Mouse (Mus musculus) neural tube, embryonic 13.5 days (tissue): ENCODE results near the gene Kcnma1. TPM values are rescaled to one million over a fixed set of nuclear protein-coding genes. Genes with fewer than 3 reads are reported as not detected.

Experiments
- ATAC-seq: fragments of 200-750 bp; cut with Nextera tagmentation; 2 replicates; pipeline ENCODE4 v1.8.0; 2017; ENCODE audit warnings: low read depth, mild to moderate bottlenecking, moderate TSS enrichment, moderate library complexity
- H3K27ac ChIP-seq: fragments of 300-500 bp; sonication (generic); replicated peaks from 2 replicates; pipeline ENCODE4 v1.5.1; 2015; ENCODE audit warnings: moderate library complexity, mild to moderate bottlenecking, inconsistent platforms
- H3K27me3 ChIP-seq: fragments of 300-500 bp; sonication (generic); 2 replicates; pipeline ENCODE4 v1.6.1; 2015; ENCODE audit warnings: mild to moderate bottlenecking, inconsistent platforms
- H3K36me3 ChIP-seq: fragments of 300-500 bp; sonication (generic); 2 replicates; pipeline ENCODE4 v1.6.1; 2015; ENCODE audit warnings: mild to moderate bottlenecking, inconsistent platforms
- H3K4me1 ChIP-seq: fragments of 300-500 bp; sonication (generic); replicated peaks from 2 replicates; pipeline ENCODE4 v1.6.1; 2015; ENCODE audit warnings: inconsistent platforms
- H3K4me2 ChIP-seq: fragments of 300-500 bp; sonication (generic); 2 replicates; pipeline ENCODE4 v1.6.1; 2015; ENCODE audit warnings: inconsistent platforms, mild to moderate bottlenecking, moderate library complexity
- H3K4me3 ChIP-seq: fragments of 300-500 bp; sonication (generic); 2 replicates; pipeline ENCODE4 v1.5.1; 2015; ENCODE audit warnings: mild to moderate bottlenecking, inconsistent platforms
- H3K9ac ChIP-seq: fragments of 300-500 bp; sonication (generic); 2 replicates; pipeline ENCODE4 v1.6.1; 2015; ENCODE audit warnings: moderate library complexity, mild to moderate bottlenecking, inconsistent platforms
- H3K9me3 ChIP-seq: fragments of 300-500 bp; sonication (generic); 2 replicates; pipeline ENCODE4 v1.6.1; 2016; ENCODE audit warnings: inconsistent platforms
- WGBS: fragments of 180-500 bp; shearing (Covaris S2); methylation state at CpG from one replicate; pipeline ENCODE4 v1.1.7; 2015; 5-methylcytosine and 5-hydroxymethylcytosine counted together
- polyA plus RNA-seq: library from polyadenylated mRNA; unstranded; fragments of >200 nt; fragmentation: Nextera tagmentation; extraction: Ambion mirVana; gene quantifications from 2 replicates; pipeline ENCODE4 v1.2.1, GENCODE M21; 2015

Kcnma1 gene
- polyA plus RNA-seq, 1 experiment from 2014 or later = 13.1 TPM

DNA sequence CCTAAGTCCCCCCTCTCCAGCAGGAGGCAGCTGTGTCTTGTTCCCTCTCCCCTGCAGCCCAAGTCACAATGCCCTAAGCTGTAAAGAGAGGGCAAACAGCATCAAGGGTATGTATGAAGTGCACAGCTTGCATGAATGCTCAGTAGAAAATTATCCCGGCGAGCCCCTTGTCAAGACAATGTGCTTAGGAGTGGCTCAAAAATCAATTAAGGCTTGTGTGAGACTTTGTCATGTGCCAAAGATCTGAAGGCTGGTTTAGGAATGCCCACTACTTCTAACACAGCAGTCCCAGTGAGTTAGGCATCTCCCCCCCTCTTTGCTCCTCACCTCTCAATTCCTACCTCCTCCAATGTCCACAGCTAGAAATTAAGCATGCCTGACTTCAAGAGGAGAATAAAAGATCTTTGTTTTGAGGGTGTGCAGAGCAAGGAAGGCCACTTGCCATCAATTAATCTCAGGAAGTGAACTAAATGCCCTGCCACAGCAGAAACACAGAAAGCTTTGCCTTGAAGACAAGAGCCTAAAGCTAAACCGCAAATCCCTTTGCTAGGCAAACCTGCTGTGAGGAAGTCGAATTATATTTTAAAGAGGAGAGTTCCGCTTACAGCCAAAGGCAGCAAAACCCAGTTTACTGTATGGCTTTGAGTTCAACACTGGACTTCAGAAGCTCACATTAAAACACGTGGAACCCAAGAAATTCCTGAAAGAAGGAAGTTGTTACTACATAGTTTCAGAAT lies 635.8 kb downstream of the Kcnma1 start:
- Histone ChIP-seq H3K36me3 (no peaks in the 10 kb centered on the region), H3K9me3 (no peaks in the 10 kb centered on the region), H3K4me2 (no peak overlapping the region), H3K27ac (no peak overlapping the region), H3K4me1 (peaks cover 14% of the 10 kb centered on the region), H3K27me3 (0 out of 2 replicates have a peak, but pooled peaks cover 6% of the 10 kb centered on the region), H3K4me3 (no peak overlapping the region), H3K9ac (no peak overlapping the region)
- ATAC-seq = 0 out of 2 replicates have a peak, but pooled peaks have one; percentile 27
- 18% methylated on average over 6 of the region's 6 CpGs for WGBS

GRCm38 (mm10) chr14:23372021-23372420 lies 642.3 kb downstream of the Kcnma1 start:
- H3K27me3 ChIP-seq = 0 out of 2 replicates have a peak, but pooled peaks cover 5% of the 10 kb centered on the region
- H3K27ac ChIP-seq = peak overlapping the region; percentile 38; the same call in 1 of the 2 replicates
- H3K9me3 ChIP-seq = no peaks in the 10 kb centered on the region
- no peaks in the 10 kb centered on the region for H3K36me3 ChIP-seq
- ATAC-seq = no peak
- 46% methylated on average over 3 of the region's 3 CpGs for WGBS
- H3K4me1 ChIP-seq = peaks cover 5% of the 10 kb centered on the region; the same call in 1 of the 2 replicates
- H3K4me3 ChIP-seq = no peak overlapping the region
- no peak overlapping the region for H3K4me2 ChIP-seq
- H3K9ac ChIP-seq = no peak overlapping the region

DNA sequence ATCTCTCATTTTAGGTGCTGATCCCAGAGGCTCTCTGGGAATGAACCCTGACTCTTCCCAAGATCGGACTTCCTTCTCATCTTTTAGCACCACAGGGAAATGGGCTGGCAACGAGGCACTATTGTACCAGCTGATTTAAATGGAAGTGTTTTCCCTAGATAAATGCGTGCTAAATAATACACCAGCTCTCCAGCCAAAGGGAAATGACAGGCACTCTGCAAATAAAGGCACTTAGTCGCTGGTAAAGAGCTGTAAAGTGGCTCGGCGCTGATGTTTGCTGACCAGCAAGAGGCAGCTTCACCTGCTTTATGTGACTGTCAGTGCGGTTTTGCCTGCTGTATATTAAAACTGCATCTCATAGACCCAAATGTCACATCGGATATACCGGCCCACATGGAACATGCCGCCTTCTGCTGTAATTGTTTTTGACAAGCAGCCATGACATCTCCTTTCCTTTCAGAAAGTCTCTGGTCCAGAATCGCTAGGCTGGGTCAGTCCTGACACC lies 653.7 kb downstream of the Kcnma1 start:
- peaks cover 10% of the 10 kb centered on the region; the same call in 1 of the 2 replicates for H3K27me3 ChIP-seq
- peaks cover 33% of the 10 kb centered on the region for H3K4me1 ChIP-seq
- no peak for ATAC-seq
- H3K9me3 ChIP-seq = no peaks in the 10 kb centered on the region
- H3K27ac ChIP-seq = 0 out of 2 replicates have a peak overlapping the region, but pooled peaks have one; percentile 10
- H3K4me3 ChIP-seq = no peak overlapping the region
- H3K4me2 ChIP-seq = no peak overlapping the region
- WGBS = 48% methylated on average over 11 of the region's 11 CpGs
- no peak overlapping the region for H3K9ac ChIP-seq
- H3K36me3 ChIP-seq = no peaks in the 10 kb centered on the region

DNA sequence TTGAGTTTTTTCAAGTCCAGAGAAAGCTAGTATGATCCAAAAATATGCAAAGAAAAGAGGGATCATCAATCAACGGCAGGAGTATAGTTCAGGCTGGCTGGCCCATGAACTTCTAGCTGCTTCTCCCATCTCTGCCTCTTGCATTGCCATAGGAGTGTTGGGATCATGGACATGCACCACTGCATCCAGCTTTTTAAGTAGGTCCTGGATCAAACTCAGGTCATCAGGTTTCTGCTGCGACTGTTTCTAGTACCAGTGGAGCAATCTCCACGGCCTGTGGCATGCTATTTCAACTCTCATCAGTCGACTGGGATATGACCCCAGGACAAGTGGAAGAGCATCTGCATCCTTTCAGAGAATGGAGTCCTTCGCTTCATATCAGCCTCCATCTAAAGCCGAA lies 655.5 kb downstream of the Kcnma1 start:
- no peak for ATAC-seq
- H3K4me3 ChIP-seq = no peak overlapping the region
- peaks cover 10% of the 10 kb centered on the region; the same call in 1 of the 2 replicates for H3K27me3 ChIP-seq
- H3K4me1 ChIP-seq = peaks cover 25% of the 10 kb centered on the region
- H3K9ac ChIP-seq = no peak overlapping the region
- H3K4me2 ChIP-seq = no peak overlapping the region
- 94% methylated on average over 6 of the region's 6 CpGs for WGBS
- no peaks in the 10 kb centered on the region for H3K9me3 ChIP-seq
- H3K36me3 ChIP-seq = no peaks in the 10 kb centered on the region
- H3K27ac ChIP-seq = no peak overlapping the region

- no peaks in the 10 kb centered on the region for H3K36me3 ChIP-seq
- H3K27me3 ChIP-seq = peaks cover 10% of the 10 kb centered on the region; the same call in 1 of the 2 replicates
- ATAC-seq = no peak
- H3K9ac ChIP-seq = no peak overlapping the region
- H3K4me2 ChIP-seq = no peak overlapping the region
- H3K4me3 ChIP-seq = no peak overlapping the region
- peaks cover 14% of the 10 kb centered on the region for H3K4me1 ChIP-seq
- no peak overlapping the region for H3K27ac ChIP-seq
- 77% methylated on average over 8 of the region's 8 CpGs for WGBS
- no peaks in the 10 kb centered on the region for H3K9me3 ChIP-seq
Measured at GRCm38 (mm10) chr14:23357529-23358278, 656.6 kb downstream of the Kcnma1 start.

GRCm38 (mm10) chr14:23326786-23327185 lies 687.5 kb downstream of the Kcnma1 start:
- no peak for ATAC-seq
- Histone ChIP-seq H3K27ac (no peak overlapping the region), H3K9me3 (no peaks in the 10 kb centered on the region), H3K4me2 (no peak overlapping the region), H3K4me3 (no peak overlapping the region), H3K4me1 (no peaks in the 10 kb centered on the region), H3K36me3 (no peaks in the 10 kb centered on the region), H3K27me3 (no peaks in the 10 kb centered on the region), H3K9ac (no peak overlapping the region)
- WGBS = 78% methylated on average over 3 of the region's 3 CpGs

DNA sequence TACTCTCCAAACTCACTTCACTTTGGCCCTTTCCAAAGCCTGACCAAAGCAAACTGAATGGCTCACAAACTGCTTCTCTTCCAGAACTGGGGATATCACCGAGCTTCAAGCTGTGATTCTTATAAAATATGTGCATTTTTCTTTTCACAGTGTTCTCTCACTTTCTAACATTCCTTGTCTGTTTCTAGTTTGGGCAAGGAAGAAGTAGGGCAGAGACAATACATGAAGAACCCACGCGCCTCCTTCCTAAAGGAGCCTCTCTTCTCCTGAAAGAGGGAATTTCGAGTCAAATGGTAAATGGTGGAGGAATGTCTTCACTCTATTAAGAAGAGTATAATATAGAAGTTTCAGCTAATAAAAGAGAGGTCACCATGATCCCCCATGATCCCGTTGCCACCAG lies 709.0 kb downstream of the Kcnma1 start:
- H3K4me1 ChIP-seq = peaks cover 16% of the 10 kb centered on the region
- no peak overlapping the region for H3K4me2 ChIP-seq
- no peaks in the 10 kb centered on the region for H3K36me3 ChIP-seq
- 87% methylated on average over 5 of the region's 5 CpGs for WGBS
- H3K4me3 ChIP-seq = no peak overlapping the region
- no peak overlapping the region for H3K9ac ChIP-seq
- H3K27ac ChIP-seq = no peak overlapping the region
- no peaks in the 10 kb centered on the region for H3K27me3 ChIP-seq
- ATAC-seq = no peak
- H3K9me3 ChIP-seq = no peaks in the 10 kb centered on the region

- no peak overlapping the region for H3K4me2 ChIP-seq
- H3K9ac ChIP-seq = no peak overlapping the region
- H3K27ac ChIP-seq = no peak overlapping the region
- ATAC-seq = no peak
- H3K36me3 ChIP-seq = no peaks in the 10 kb centered on the region
- H3K27me3 ChIP-seq = no peaks in the 10 kb centered on the region
- 87% methylated on average over 2 of the region's 2 CpGs for WGBS
- no peak overlapping the region for H3K4me3 ChIP-seq
- peaks cover 8% of the 10 kb centered on the region; the same call in 1 of the 2 replicates for H3K4me1 ChIP-seq
- H3K9me3 ChIP-seq = no peaks in the 10 kb centered on the region
Measured at GRCm38 (mm10) chr14:23300443-23300842, 713.8 kb downstream of the Kcnma1 start.

- WGBS = 84% methylated on average over 2 of the region's 2 CpGs
Measured at GRCm38 (mm10) chr14:23290634-23291033, 723.7 kb downstream of the Kcnma1 start.

DNA sequence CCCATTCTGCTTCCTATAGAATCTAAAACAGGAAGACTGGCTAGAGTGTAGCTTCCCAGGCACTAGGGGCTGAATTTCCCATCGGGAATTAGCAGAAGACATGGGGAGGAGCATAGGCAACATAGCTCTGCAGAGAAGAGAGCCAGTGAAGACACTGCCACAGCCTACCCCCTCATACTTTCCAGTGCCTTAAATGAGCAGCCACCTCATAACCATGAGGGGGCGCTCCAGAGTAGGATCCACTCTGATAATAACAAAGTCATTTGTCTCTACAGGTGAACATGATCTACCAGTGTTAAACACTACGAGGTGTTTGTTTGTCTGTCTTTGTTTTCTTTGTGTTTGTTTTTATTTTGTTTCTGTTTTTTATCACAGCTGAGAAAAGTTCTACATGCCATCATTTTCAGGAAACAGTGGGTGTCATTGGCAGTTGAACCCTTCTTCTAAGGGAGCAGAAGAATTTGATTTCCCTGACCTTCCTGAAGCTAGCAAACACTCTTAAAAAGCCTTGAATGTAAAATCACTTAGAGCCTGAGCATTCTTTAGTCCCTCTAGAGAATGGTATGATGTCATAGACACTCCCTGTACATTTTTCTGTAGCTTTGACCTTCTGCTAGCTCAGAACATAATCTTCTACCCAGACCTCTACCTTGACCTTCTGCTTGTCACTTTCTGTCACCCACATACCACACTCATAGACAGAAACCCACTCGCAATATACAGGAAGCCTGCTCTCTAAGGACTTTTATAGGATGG lies 747.6 kb downstream of the Kcnma1 start:
- H3K36me3 ChIP-seq = no peaks in the 10 kb centered on the region
- no peaks in the 10 kb centered on the region for H3K9me3 ChIP-seq
- H3K4me2 ChIP-seq = no peak overlapping the region
- ATAC-seq = no peak
- H3K27me3 ChIP-seq = no peaks in the 10 kb centered on the region
- H3K9ac ChIP-seq = no peak overlapping the region
- 58% methylated on average over 4 of the region's 4 CpGs for WGBS
- no peak overlapping the region for H3K27ac ChIP-seq
- H3K4me3 ChIP-seq = no peak overlapping the region
- H3K4me1 ChIP-seq = no peaks in the 10 kb centered on the region

More at GRCm38 (mm10) chr14:23290634-23291033, 723.7 kb downstream of the Kcnma1 start:
- Histone ChIP-seq H3K36me3 (no peaks in the 10 kb centered on the region), H3K27ac (no peak overlapping the region), H3K9me3 (no peaks in the 10 kb centered on the region), H3K27me3 (no peaks in the 10 kb centered on the region), H3K4me1 (no peaks in the 10 kb centered on the region), H3K4me2 (no peak overlapping the region), H3K9ac (no peak overlapping the region), H3K4me3 (no peak overlapping the region)
- no peak for ATAC-seq

GRCm38 (mm10) chr14:23253154-23253553 lies 761.1 kb downstream of the Kcnma1 start:
- WGBS = 55% methylated on average over 4 of the region's 4 CpGs
- 0 out of 2 replicates have a peak, but pooled peaks cover 3% of the 10 kb centered on the region for H3K4me1 ChIP-seq
- H3K4me2 ChIP-seq = no peak overlapping the region
- H3K9me3 ChIP-seq = no peaks in the 10 kb centered on the region
- ATAC-seq = no peak
- no peaks in the 10 kb centered on the region for H3K36me3 ChIP-seq
- H3K27ac ChIP-seq = no peak overlapping the region
- no peak overlapping the region for H3K4me3 ChIP-seq
- H3K9ac ChIP-seq = no peak overlapping the region
- no peaks in the 10 kb centered on the region for H3K27me3 ChIP-seq
